Mouse (Mus musculus) heart, embryonic 14.5 days (tissue): Measurements from ENCODE around the gene Igfbp6. TPM values are rescaled to one million over a fixed set of nuclear protein-coding genes. Genes with fewer than 3 reads are reported as not detected.
"Not testable (repeated sequence)": the region's sequence is repeated elsewhere in the genome, so short reads cannot be mapped to it uniquely, and the experiment has no call there.

Experiments
- ATAC-seq: fragments of 200-750 bp; cut with Nextera tagmentation; 2 replicates; pipeline ENCODE4 v1.8.0; 2017; ENCODE audit warnings: low read depth, moderate TSS enrichment; ENCODE audit not compliant: insufficient number of reproducible peaks, insufficient read depth, low FRiP score
- H3K27ac ChIP-seq, 2 experiments: fragments of 200-500 bp in 1 of 2; fragments of 300-500 bp in 1 of 2; sonication (generic) in 1 of 2; replicated peaks in 1 of 2; 2 replicates each; pipeline ENCODE4 v1.5.1; 2012 to 2014; ENCODE audit warnings: low read depth in 2 of 2, low read length in 2 of 2, control low read depth in 1 of 2, mild to moderate bottlenecking in 1 of 2, mixed read lengths in 1 of 2; ENCODE audit not compliant: control insufficient read depth in 1 of 2, insufficient read depth in 1 of 2
- H3K27me3 ChIP-seq: fragments of 300-500 bp; sonication (generic); 2 replicates; pipeline ENCODE4 v1.6.1; 2014; ENCODE audit warnings: mild to moderate bottlenecking, low read length, control low read depth; ENCODE audit not compliant: control insufficient read depth, insufficient read depth
- H3K36me3 ChIP-seq: fragments of 300-500 bp; sonication (generic); 2 replicates; pipeline ENCODE4 v1.6.1; 2014; ENCODE audit warnings: mild to moderate bottlenecking, control low read depth, low read length, mixed read lengths; ENCODE audit not compliant: control insufficient read depth, insufficient read depth
- H3K4me1 ChIP-seq, 2 experiments: fragments of 200-500 bp in 1 of 2; fragments of 300-500 bp in 1 of 2; sonication (generic) in 1 of 2; 2 replicates each; pipeline ENCODE4 v1.6.1; 2012 to 2014; ENCODE audit warnings: low read length in 2 of 2, control low read depth in 1 of 2, mixed read lengths in 1 of 2; ENCODE audit not compliant: control insufficient read depth in 2 of 2, insufficient read depth in 2 of 2
- H3K4me2 ChIP-seq: fragments of 300-500 bp; sonication (generic); 2 replicates; pipeline ENCODE4 v1.6.1; 2014; ENCODE audit warnings: mild to moderate bottlenecking, low read length
- H3K4me3 ChIP-seq, 2 experiments: fragments of 200-500 bp in 1 of 2; fragments of 300-500 bp in 1 of 2; sonication (generic) in 1 of 2; 2 replicates each; pipeline ENCODE4 v1.5.1; 2012 to 2014; ENCODE audit warnings: low read length in 2 of 2, mild to moderate bottlenecking in 2 of 2, control low read depth in 1 of 2, low read depth in 1 of 2, moderate library complexity in 1 of 2; ENCODE audit not compliant: control insufficient read depth in 1 of 2, insufficient read depth in 1 of 2
- H3K9ac ChIP-seq: fragments of 300-500 bp; sonication (generic); 2 replicates; pipeline ENCODE4 v1.6.1; 2014; ENCODE audit warnings: mild to moderate bottlenecking, low read length
- H3K9me3 ChIP-seq: fragments of 300-500 bp; sonication (generic); 2 replicates; pipeline ENCODE4 v1.6.1; 2016; ENCODE audit warnings: low read length, control low read depth; ENCODE audit not compliant: control insufficient read depth
- WGBS: fragments of 180-500 bp; shearing (Covaris S2); extraction: QIAGEN DNeasy Blood & Tissue Kit; methylation state at CpG from one replicate; pipeline ENCODE4 v1.1.7; 2014; 5-methylcytosine and 5-hydroxymethylcytosine counted together
- polyA plus RNA-seq: library from polyadenylated mRNA; unstranded; fragments of >200 nt; fragmentation: Nextera tagmentation; extraction: Ambion mirVana; gene quantifications from 2 replicates; pipeline ENCODE4 v1.2.1, GENCODE M21; 2014

Gene Igfbp6
- polyA plus RNA-seq, 1 experiment from 2014 or later = 7.7 TPM

DNA sequence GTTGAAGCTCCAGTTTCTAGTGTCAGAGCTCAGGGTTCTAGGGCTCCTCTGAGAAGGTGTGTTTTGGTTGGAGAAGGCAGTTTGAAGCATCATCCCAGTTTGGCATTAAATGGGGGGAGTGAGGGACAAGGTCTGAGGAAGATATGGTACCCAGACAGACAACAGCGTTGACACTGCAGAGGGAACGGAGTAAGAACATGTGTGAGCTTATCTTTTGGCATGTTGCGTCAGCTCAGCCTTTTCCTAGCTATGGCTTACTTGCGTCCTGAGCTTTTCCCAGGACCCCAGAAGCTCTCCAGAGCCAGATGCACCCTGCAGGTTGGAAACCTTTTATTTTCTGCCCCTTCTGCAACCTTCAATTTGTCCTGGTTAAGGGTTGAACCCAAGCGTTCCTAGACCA lies 1.9 kb downstream of the Igfbp6 start:
- 53% methylated on average over 5 of the region's 5 CpGs for WGBS
- Histone ChIP-seq H3K9me3 (no peaks in the 10 kb centered on the region), H3K36me3 (no peaks in the 10 kb centered on the region), H3K4me1 (peaks cover 16 to 19% of the 10 kb centered on the region in 2 experiments), H3K27me3 (peaks cover 22% of the 10 kb centered on the region), H3K4me3 (no peak overlapping the region), H3K4me2 (no peak overlapping the region), H3K9ac (no peak overlapping the region), H3K27ac (no peak overlapping the region)
- no peak for ATAC-seq

DNA sequence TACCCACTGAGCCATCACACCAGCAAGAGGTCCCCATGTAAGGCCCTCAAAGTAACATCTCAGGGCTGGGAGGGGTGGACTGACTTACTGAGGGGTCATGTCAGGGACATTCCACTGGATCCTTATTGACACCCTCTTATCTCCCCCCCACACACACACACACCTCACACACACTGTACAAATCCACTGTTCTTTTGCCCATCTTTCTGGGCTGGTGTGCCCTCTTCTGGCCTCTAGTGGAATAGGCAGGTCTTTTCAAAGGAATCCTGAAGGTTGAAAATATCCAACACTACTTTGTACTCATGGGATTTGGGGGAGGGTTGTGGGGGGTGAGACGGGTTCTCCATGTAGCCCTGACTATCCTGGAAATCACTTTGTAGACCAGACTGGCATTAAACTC lies 2.7 kb downstream of the Igfbp6 start:
- H3K36me3 ChIP-seq = no peaks in the 10 kb centered on the region
- WGBS = 0% methylated on average over 1 of the region's 1 CpGs
- H3K27ac ChIP-seq = no peak overlapping the region
- H3K4me1 ChIP-seq = peaks cover 16 to 19% of the 10 kb centered on the region in 2 experiments
- H3K9ac ChIP-seq = no peak overlapping the region
- peaks cover 22% of the 10 kb centered on the region for H3K27me3 ChIP-seq
- H3K9me3 ChIP-seq = no peaks in the 10 kb centered on the region
- ATAC-seq = no peak
- no peak overlapping the region for H3K4me3 ChIP-seq
- no peak overlapping the region for H3K4me2 ChIP-seq

DNA sequence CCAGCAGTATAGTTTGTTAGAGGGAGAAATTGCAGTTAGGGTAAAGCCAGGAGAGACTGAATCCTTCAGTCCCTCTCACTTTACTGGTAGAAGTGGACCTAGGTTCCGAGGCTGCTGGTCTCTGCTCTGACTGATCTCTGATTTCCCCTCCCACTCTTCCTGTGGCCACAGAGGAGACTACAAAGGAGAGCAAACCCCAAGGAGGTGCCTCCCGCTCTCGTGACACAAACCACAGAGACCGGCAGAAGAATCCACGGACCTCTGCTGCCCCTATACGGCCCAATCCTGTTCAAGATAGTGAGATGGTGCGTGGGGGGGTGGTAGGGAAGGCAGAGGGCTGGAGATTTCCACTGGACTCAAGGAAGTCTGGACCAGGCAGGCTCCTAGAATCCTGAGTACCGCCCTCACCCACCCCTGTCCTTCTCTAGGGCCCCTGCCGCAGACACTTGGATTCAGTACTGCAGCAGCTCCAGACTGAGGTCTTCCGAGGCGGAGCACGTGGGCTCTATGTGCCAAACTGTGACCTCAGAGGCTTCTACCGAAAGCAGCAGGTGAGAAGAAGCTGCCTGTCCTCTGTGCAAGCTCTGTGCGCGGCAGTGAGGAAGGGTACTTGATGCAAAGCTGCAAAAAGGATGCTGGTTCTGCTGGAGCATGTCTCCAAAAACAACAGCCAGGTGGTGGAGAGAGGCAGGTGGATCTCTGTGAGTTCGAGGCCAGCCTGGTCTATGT lies 3.7 kb downstream of the Igfbp6 start:
- peaks cover 22% of the 10 kb centered on the region for H3K27me3 ChIP-seq
- H3K36me3 ChIP-seq = no peaks in the 10 kb centered on the region
- H3K27ac ChIP-seq = no peak overlapping the region
- no peak for ATAC-seq
- 53% methylated on average over 16 of the region's 16 CpGs for WGBS
- no peak overlapping the region for H3K4me3 ChIP-seq
- H3K9ac ChIP-seq = no peak overlapping the region
- H3K4me2 ChIP-seq = no peak overlapping the region
- no peaks in the 10 kb centered on the region for H3K9me3 ChIP-seq
- H3K4me1 ChIP-seq = peaks cover 16 to 19% of the 10 kb centered on the region in 2 experiments

DNA sequence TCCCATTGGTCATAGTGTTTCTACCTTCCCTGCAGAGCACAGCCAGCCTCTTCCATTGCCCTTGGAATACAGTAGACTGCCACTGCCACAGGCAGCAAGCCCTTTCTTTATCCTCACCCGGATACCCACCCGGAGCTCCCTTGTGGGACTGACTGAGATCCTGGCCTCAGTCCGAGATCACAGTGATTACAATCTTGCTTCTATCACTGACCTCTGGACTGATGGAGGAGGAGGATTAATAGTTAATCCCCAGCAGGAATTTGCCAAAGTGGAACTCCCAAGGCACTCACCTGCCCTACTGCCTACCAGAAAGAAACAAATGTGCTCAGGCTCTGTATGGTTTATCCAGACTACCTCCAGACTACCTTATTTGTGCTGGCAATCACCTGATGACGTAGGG lies 5.4 kb downstream of the Igfbp6 start:
- H3K9me3 ChIP-seq = no peaks in the 10 kb centered on the region
- no peak overlapping the region for H3K27ac ChIP-seq
- peaks cover 10% of the 10 kb centered on the region for H3K27me3 ChIP-seq
- H3K4me3 ChIP-seq = no peak overlapping the region
- H3K9ac ChIP-seq = no peak overlapping the region
- no peak for ATAC-seq
- 70% methylated on average over 4 of the region's 4 CpGs for WGBS
- no peaks in the 10 kb centered on the region for H3K36me3 ChIP-seq
- no peak overlapping the region for H3K4me2 ChIP-seq
- peaks cover 10 to 14% of the 10 kb centered on the region in 2 experiments for H3K4me1 ChIP-seq

DNA sequence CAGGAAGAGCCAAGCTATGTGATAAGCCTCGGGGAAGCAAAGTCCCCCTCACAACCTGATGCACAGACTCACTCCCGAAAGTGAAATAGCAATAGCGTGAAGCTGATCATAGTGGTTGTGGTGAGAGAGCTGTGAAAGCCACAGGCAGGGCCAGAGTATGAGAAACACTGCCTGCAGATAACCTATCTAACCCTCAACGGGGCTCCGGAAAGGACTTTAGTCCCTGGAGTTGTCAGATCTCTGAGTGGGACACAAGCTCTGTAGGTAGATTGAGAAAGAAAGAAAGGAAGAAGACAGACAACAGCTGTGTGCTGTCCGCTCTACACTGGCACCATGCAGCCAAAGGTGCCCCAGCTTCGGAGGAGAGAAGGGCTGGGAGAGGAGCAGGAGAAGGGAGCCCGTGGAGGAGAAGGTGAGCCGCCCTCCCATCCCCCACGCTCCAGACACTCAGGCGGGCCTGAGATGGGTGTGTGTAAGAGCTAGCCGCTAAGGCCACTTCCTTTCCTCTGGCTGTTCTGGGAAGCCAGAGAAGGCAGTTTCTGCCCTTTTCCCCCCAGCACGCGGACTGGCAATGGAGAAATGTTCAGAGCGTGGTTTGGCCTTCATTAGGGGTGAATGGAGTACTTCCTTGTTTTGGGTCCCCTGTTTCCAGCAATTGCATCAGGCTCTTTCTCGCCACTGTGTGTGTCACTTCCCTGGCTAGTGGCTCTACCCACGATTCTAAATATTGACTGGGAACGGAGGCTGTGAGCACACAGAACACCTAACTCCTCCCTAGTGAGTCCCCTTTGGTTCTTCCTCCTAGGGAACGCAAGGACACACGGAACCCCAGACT lies 6.4 kb downstream of the Igfbp6 start, which contains the start of gene Soat2:
Gene Soat2 (plus strand): TSS at position 226 of the 835 bp plus-strand sequence.
- peaks cover under 1% of the 10 kb centered on the region; the same call in 1 of the 2 replicates for H3K27me3 ChIP-seq
- H3K36me3 ChIP-seq = no peaks in the 10 kb centered on the region
- H3K9me3 ChIP-seq = no peaks in the 10 kb centered on the region; the same call in 1 of the 2 replicates
- H3K27ac ChIP-seq = peak within 1 kb of the TSS in 1 of 2 experiments; percentile 37; a peak in 1 of 4 replicates
- 29% methylated on average over 20 of the region's 20 CpGs for WGBS
- peaks cover 7 to 11% of the 10 kb centered on the region in 2 experiments for H3K4me1 ChIP-seq
- peak within 1 kb of the TSS; percentile 59 for H3K9ac ChIP-seq
- no peak for ATAC-seq
- H3K4me2 ChIP-seq = peak within 1 kb of the TSS; percentile 45
- no peak within 1 kb of the TSS for H3K4me3 ChIP-seq

DNA sequence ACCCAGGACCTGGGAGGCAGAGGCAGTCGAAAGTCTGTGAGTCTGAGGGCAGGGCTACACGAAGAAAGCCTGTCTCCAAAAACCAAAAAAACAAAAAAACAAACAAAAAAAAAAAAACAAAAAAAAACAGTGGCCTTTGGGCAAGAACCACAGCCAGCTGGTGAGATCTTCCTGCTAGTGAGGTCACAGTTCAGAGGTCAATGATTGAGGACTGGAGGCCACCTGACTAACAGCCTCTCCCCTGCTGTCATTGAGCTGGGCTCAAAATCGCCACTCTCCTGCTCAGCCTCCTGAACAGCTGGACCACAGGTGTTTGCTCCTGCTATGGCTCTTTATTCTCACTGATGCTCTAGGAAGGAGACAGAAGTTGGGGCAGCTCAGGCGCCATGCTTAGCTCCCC lies 8.5 kb downstream of the Igfbp6 start:
- peaks cover 7 to 11% of the 10 kb centered on the region in 2 experiments for H3K4me1 ChIP-seq
- H3K36me3 ChIP-seq = no peaks in the 10 kb centered on the region
- H3K4me2 ChIP-seq = no peak overlapping the region
- no peaks in the 10 kb centered on the region; the same call in 1 of the 2 replicates for H3K9me3 ChIP-seq
- 51% methylated on average over 4 of the region's 4 CpGs for WGBS
- H3K9ac ChIP-seq = no peak overlapping the region
- H3K27me3 ChIP-seq = no peaks in the 10 kb centered on the region
- no peak overlapping the region for H3K4me3 ChIP-seq
- H3K27ac ChIP-seq = no peak overlapping the region
- no peak for ATAC-seq

DNA sequence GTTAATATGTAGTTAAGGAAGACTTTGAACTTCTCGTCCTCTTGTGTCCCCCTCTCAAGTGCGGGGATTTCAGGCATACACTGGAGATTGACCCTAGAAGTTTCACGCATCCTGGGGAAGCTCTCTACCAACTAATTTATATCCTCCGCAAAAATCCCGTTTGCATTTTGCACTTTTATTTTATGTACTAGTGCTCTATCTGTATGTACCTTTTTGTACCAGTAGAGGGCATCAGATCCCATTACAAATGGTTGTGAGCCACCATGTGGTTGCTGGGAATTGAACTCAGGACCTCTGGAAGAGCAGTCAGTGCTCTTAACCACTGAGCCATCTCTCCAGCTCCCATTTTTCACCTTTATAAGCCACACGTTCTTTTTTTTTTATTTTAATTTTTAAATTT lies 10.8 kb downstream of the Igfbp6 start:
- not testable (repeated sequence) for H3K4me3 ChIP-seq, ATAC-seq
- WGBS = 90% methylated on average over 6 of the region's 6 CpGs

More for the DNA sequence above, 10.8 kb downstream of the Igfbp6 start:
- not testable (repeated sequence) for H3K27me3 ChIP-seq, H3K4me2 ChIP-seq, H3K9ac ChIP-seq, H3K9me3 ChIP-seq, H3K4me1 ChIP-seq, H3K36me3 ChIP-seq, H3K27ac ChIP-seq
